Mouse (Mus musculus) kidney, embryonic 16.5 days (tissue): ENCODE data around the gene Slc7a8. TPM values are rescaled to one million over a fixed set of nuclear protein-coding genes. Genes with fewer than 3 reads are reported as not detected.
A peak's percentile ranks its signal among the peaks of the same experiment; 100 is the strongest.

Source experiments
- ATAC-seq: fragments of 200-750 bp; cut with Nextera tagmentation; 2 replicates; pipeline ENCODE4 v1.8.0; 2017; ENCODE audit warnings: moderate TSS enrichment; ENCODE audit not compliant: low FRiP score, low TSS enrichment
- H3K27ac ChIP-seq: fragments of 300-500 bp; sonication (generic); 2 replicates; pipeline ENCODE4 v1.5.1; 2014; ENCODE audit warnings: low read length
- H3K27me3 ChIP-seq: fragments of 300-500 bp; sonication (generic); 2 replicates; pipeline ENCODE4 v1.6.1; 2014; ENCODE audit warnings: low read length, control low read depth, mixed read lengths; ENCODE audit not compliant: insufficient read depth
- H3K36me3 ChIP-seq: fragments of 300-500 bp; sonication (generic); 2 replicates; pipeline ENCODE4 v1.6.1; 2014; ENCODE audit warnings: low read length, control low read depth, mixed read lengths; ENCODE audit not compliant: insufficient read depth
- H3K4me1 ChIP-seq: fragments of 300-500 bp; sonication (generic); 2 replicates; pipeline ENCODE4 v1.6.1; 2014; ENCODE audit warnings: low read length, control low read depth, mixed read lengths; ENCODE audit not compliant: insufficient read depth
- H3K4me2 ChIP-seq: fragments of 300-500 bp; sonication (generic); replicated peaks from 2 replicates; pipeline ENCODE4 v1.6.1; 2014; ENCODE audit warnings: low read depth, low read length
- H3K4me3 ChIP-seq: fragments of 300-500 bp; sonication (generic); 2 replicates; pipeline ENCODE4 v1.5.1; 2014; ENCODE audit warnings: mild to moderate bottlenecking, low read length
- H3K9ac ChIP-seq: fragments of 300-500 bp; sonication (generic); replicated peaks from 2 replicates; pipeline ENCODE4 v1.6.1; 2014; ENCODE audit warnings: low read length
- H3K9me3 ChIP-seq: fragments of 300-500 bp; sonication (generic); 2 replicates; pipeline ENCODE4 v1.6.1; 2016; ENCODE audit warnings: low read length, control low read depth
- WGBS: fragments of 180-500 bp; shearing (Covaris S2); extraction: QIAGEN DNeasy Blood & Tissue Kit; methylation state at CpG from one replicate; pipeline ENCODE4 v1.1.7; 2014; 5-methylcytosine and 5-hydroxymethylcytosine counted together
- polyA plus RNA-seq: library from polyadenylated mRNA; unstranded; fragments of >200 nt; fragmentation: Nextera tagmentation; extraction: Ambion mirVana; gene quantifications from 2 replicates; pipeline ENCODE4 v1.2.1, GENCODE M21; 2015

Slc7a8 gene
- polyA plus RNA-seq, 1 experiment from 2014 or later, result 21.0 TPM

DNA sequence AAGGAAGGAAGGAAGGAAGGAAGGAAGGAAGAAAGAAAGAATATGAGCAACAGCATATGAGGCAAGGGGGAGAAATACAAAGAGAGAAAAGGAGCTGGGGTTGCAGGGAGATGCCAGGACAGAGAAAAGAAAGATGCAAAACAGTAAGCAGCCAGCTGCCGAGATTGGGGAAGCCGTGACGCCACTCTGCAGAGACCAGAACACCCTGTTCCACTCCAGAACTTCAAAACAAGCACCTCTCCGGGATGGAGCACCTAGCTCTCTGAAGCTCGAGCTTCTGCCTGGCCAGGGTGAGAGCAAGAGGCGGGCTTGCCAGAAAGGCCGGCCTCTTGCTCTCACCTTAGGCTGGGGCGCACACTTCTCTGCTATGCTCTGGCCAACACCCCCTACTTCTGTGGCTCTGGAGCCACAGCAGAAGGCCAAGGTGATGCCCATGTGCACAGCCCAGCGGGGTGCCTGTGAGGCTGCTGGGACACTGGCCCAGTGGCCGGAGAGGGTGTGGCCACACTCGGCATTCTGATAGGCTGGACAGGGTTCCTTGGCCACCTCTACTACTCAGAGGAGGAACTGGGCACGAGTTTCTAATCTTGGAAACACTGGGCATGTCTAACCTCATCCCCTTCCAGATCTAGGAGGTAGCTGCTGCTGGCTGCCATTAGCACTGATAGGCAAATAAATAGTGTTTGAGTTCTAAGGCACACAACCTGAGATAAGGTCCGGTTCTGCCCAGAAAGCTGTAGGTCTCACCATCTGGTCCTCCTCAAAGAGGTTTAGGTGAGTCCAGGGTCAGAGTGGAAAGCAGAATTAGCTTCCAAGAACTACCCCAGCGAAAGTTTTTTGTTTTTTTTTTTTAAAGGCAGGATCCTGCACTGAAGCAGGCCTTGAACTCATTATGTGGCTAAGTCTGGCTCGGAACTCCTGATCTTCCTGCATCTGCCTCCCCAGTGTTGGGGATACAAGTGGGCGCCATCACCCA is 33.5 kb downstream of the Slc7a8 start:
- no peak overlapping the region for H3K27ac ChIP-seq
- H3K4me3 ChIP-seq, result no peak overlapping the region
- H3K27me3 ChIP-seq, result no peaks in the 10 kb centered on the region
- ATAC-seq, result no peak
- H3K4me1 ChIP-seq, result no peaks in the 10 kb centered on the region
- no peak overlapping the region for H3K9ac ChIP-seq
- no peak overlapping the region for H3K4me2 ChIP-seq
- H3K9me3 ChIP-seq, result no peaks in the 10 kb centered on the region
- 79% methylated on average over 16 of the region's 16 CpGs for WGBS
- no peaks in the 10 kb centered on the region for H3K36me3 ChIP-seq

DNA sequence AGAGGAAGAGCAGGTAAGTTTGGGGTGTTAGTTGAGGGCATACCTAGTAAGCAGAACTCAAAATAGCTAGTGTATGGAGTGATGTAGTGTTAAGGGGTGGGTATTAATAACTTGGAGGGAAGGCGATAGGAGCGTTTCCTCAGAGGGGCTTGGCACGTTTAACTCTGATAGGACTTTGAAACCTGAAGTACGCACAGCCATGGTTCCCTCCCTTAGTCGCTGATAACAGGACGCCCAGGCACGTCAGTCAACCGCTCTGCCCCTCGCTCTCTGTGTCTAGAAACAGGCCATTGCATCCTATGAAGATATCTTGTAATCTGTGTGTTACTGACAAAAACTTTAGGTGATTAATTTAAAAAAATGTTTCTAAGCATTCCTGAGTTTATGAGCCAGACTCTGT is 35.7 kb downstream of the Slc7a8 start:
- H3K4me1 ChIP-seq, result peaks cover 9% of the 10 kb centered on the region
- ATAC-seq, result no peak
- no peak overlapping the region for H3K9ac ChIP-seq
- H3K36me3 ChIP-seq, result no peaks in the 10 kb centered on the region
- H3K4me2 ChIP-seq, result no peak overlapping the region
- no peak overlapping the region for H3K27ac ChIP-seq
- H3K9me3 ChIP-seq, result no peaks in the 10 kb centered on the region
- no peak overlapping the region for H3K4me3 ChIP-seq
- no peaks in the 10 kb centered on the region for H3K27me3 ChIP-seq
- WGBS, result 96% methylated on average over 9 of the region's 9 CpGs

GRCm38 (mm10) chr14:54744473-54744872 is 37.3 kb downstream of the Slc7a8 start:
- WGBS, result 48% methylated on average over 8 of the region's 8 CpGs
- no peak overlapping the region for H3K27ac ChIP-seq
- H3K4me1 ChIP-seq, result peaks cover 9% of the 10 kb centered on the region
- H3K4me2 ChIP-seq, result no peak overlapping the region
- no peak for ATAC-seq
- no peaks in the 10 kb centered on the region for H3K27me3 ChIP-seq
- H3K4me3 ChIP-seq, result no peak overlapping the region
- H3K9me3 ChIP-seq, result no peaks in the 10 kb centered on the region
- H3K36me3 ChIP-seq, result no peaks in the 10 kb centered on the region
- no peak overlapping the region for H3K9ac ChIP-seq

DNA sequence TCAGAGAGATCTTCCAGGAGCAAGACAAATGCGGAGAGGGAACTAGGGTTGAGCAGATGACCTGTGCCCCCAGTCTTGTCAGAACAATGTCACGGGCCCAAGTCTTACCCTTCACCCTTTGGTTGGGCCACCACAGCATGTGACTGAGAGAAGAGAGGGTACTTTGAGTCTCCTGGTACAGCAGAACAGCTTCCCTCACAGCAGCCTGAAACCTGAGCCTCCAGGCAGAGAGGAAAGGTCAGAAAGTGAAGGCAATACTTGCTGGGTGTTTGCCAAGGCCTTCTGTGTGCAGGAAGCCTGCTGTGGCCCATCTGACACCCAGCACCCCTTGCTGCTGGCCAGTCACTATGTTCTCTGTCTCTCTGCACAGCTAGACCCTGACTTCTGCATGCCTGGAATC is 39.4 kb downstream of the Slc7a8 start:
- Histone ChIP-seq H3K36me3 (no peaks in the 10 kb centered on the region), H3K4me2 (no peak overlapping the region), H3K27me3 (no peaks in the 10 kb centered on the region), H3K9me3 (no peaks in the 10 kb centered on the region), H3K4me1 (peaks cover 9% of the 10 kb centered on the region), H3K9ac (no peak overlapping the region), H3K4me3 (no peak overlapping the region), H3K27ac (no peak overlapping the region)
- WGBS, result 39% methylated on average over 2 of the region's 2 CpGs
- peak; percentile 67 for ATAC-seq

GRCm38 (mm10) chr14:54741721-54742120 is 40.0 kb downstream of the Slc7a8 start:
- Histone ChIP-seq H3K36me3 (no peaks in the 10 kb centered on the region), H3K27me3 (no peaks in the 10 kb centered on the region), H3K4me3 (no peak overlapping the region), H3K9ac (no peak overlapping the region), H3K27ac (0 out of 2 replicates have a peak overlapping the region, but pooled peaks have one; percentile 8), H3K4me1 (peaks cover 9% of the 10 kb centered on the region), H3K4me2 (no peak overlapping the region), H3K9me3 (no peaks in the 10 kb centered on the region)
- no peak for ATAC-seq
- 85% methylated on average over 6 of the region's 6 CpGs for WGBS

- Histone ChIP-seq H3K4me1 (peaks cover 7% of the 10 kb centered on the region), H3K36me3 (no peaks in the 10 kb centered on the region), H3K9me3 (no peaks in the 10 kb centered on the region), H3K27ac (no peak overlapping the region), H3K4me2 (no peak overlapping the region), H3K27me3 (no peaks in the 10 kb centered on the region), H3K9ac (no peak overlapping the region), H3K4me3 (no peak overlapping the region)
- ATAC-seq, result no peak
- WGBS, result 83% methylated on average over 10 of the region's 10 CpGs
Observed at GRCm38 (mm10) chr14:54737634-54738033, 44.1 kb downstream of the Slc7a8 start.

DNA sequence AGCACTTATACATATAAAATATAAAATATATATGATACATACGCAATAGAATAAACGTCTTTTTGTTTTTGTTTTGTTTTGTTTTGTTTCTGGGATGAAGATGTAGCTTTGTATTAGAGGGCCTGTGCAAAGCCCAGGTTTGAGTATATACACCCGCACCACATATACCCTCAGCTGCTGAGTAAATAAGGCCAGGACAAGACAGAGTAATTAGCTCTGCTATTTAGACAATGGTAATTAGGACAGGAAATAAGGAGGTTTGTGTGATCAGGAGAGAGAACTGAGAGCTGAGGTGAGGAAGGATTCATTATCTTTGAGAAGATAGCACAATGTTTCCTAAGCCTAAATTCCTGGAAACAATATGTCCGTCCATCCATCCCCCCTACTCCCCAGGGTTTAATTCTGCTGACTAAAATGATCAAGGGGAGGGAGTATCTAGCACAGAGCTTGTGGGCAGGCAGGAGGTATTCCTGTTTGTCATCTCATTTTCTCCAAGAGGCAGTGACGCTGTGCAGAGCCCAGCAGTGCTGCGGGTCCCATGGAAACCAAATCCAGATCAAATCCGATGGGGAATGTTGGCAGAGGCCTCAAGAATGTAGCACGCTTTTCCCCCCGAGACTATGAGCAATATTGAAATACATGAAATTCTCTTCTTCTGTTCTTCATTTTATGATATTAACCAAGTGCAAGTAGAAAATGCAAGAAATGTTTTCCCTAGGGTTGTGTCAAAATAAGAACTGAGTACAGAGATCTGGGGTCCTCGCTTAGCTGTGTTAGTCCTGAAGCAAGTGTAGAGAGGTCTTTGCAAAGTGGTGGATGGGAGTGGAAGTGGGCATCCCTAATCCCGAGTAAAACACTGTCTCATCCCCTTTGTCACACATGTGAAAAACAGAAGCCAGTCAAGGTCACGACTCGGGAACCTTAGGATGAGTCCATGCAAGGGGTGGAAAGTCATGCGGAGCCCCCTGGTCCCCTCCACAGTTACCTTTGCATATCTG is 44.9 kb downstream of the Slc7a8 start:
- H3K9ac ChIP-seq, result no peak overlapping the region
- no peak overlapping the region for H3K4me2 ChIP-seq
- H3K4me1 ChIP-seq, result no peaks in the 10 kb centered on the region
- no peak overlapping the region for H3K27ac ChIP-seq
- no peaks in the 10 kb centered on the region for H3K36me3 ChIP-seq
- H3K4me3 ChIP-seq, result no peak overlapping the region
- ATAC-seq, result no peak
- 80% methylated on average over 14 of the region's 14 CpGs for WGBS
- no peaks in the 10 kb centered on the region for H3K27me3 ChIP-seq
- no peaks in the 10 kb centered on the region for H3K9me3 ChIP-seq

- ATAC-seq, result no peak
- 75% methylated on average over 4 of the region's 4 CpGs for WGBS
Observed at GRCm38 (mm10) chr14:54735221-54735620, 46.5 kb downstream of the Slc7a8 start.

GRCm38 (mm10) chr14:54734004-54734403 is 47.7 kb downstream of the Slc7a8 start:
- no peak for ATAC-seq
- no peak overlapping the region for H3K4me2 ChIP-seq
- no peaks in the 10 kb centered on the region for H3K36me3 ChIP-seq
- H3K9me3 ChIP-seq, result no peaks in the 10 kb centered on the region
- H3K9ac ChIP-seq, result no peak overlapping the region
- no peak overlapping the region for H3K4me3 ChIP-seq
- no peaks in the 10 kb centered on the region for H3K27me3 ChIP-seq
- H3K27ac ChIP-seq, result no peak overlapping the region
- 71% methylated on average over 4 of the region's 4 CpGs for WGBS
- H3K4me1 ChIP-seq, result no peaks in the 10 kb centered on the region

More at GRCm38 (mm10) chr14:54735221-54735620, 46.5 kb downstream of the Slc7a8 start:
- Histone ChIP-seq H3K27me3 (no peaks in the 10 kb centered on the region), H3K4me2 (no peak overlapping the region), H3K27ac (no peak overlapping the region), H3K4me1 (no peaks in the 10 kb centered on the region), H3K9me3 (no peaks in the 10 kb centered on the region), H3K9ac (no peak overlapping the region), H3K4me3 (no peak overlapping the region), H3K36me3 (no peaks in the 10 kb centered on the region)
